Mouse (Mus musculus): Measurements from ENCODE around the gene Copg2. TPM values are rescaled to one million over a fixed set of nuclear protein-coding genes. Genes with fewer than 3 reads are reported as not detected.

Gene Copg2
- 25.2 and 26.1 TPM in 2 replicates for polyA plus RNA-seq (2015; fragmentation: Nextera tagmentation; extraction: Ambion mirVana)

GRCm38 (mm10) chr6:30896195-30896985 is at the start of gene Copg2:
Gene Copg2 (minus strand): TSS chr6:30896794.
- Histone ChIP-seq H3K4me1 (ENCODE audit: control insufficient read depth, insufficient read depth, low read depth, low read length) (peaks cover 8% of the 10 kb centered on the region), H3K9ac (ENCODE audit: low read depth, low read length) (peak within 1 kb of the TSS; percentile 80), H3K36me3 (ENCODE audit: control insufficient read depth, insufficient read depth, low read length) (no peaks in the 10 kb centered on the region), H3K27ac (ENCODE audit: low read depth, low read length) (peak within 1 kb of the TSS; percentile 90), H3K9me3 (ENCODE audit: control insufficient read depth, low read length) (no peaks in the 10 kb centered on the region), H3K4me3 (ENCODE audit: low read length) (peak within 1 kb of the TSS; percentile 59), H3K27me3 (replicated peaks; ENCODE audit: control insufficient read depth, insufficient read depth, low read length) (no peaks in the 10 kb centered on the region), H3K4me2 (ENCODE audit: low read length) (peak within 1 kb of the TSS; percentile 74)
- under 1% methylated on average over 47 of the region's 83 CpGs for WGBS
- ATAC-seq: peak; percentile 97

GRCm38 (mm10) chr6:30939264-30939663 is 42.7 kb upstream of the Copg2 start:
- WGBS: 61% methylated on average over 5 of the region's 5 CpGs

DNA sequence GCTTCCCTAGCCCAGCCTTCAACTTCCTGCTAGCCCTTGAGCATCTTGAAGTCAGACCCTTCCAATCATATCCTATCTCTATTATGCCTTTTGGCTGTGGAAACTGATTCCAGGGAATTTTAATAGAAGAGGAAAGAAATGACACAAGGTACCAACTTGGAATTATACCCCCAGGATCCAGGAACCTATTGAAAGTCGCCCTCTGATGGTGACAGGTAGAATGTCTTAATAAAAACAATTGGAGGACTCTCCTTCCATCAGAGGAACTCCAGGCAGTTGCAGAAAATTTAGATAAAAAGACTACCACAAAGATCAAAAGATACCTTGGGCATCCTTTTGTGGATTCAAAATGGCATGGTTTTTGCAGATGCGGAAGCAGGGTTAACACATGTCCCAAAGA is 26.2 kb upstream of the Copg2 start:
- Histone ChIP-seq H3K27ac (ENCODE audit: low read depth, low read length) (no peak overlapping the region), H3K27me3 (replicated peaks; ENCODE audit: control insufficient read depth, insufficient read depth, low read length) (no peaks in the 10 kb centered on the region), H3K4me1 (ENCODE audit: control insufficient read depth, insufficient read depth, low read depth, low read length) (no peaks in the 10 kb centered on the region; the same call in 1 of the 2 replicates), H3K4me2 (ENCODE audit: low read length) (no peak overlapping the region), H3K36me3 (ENCODE audit: control insufficient read depth, insufficient read depth, low read length) (no peaks in the 10 kb centered on the region), H3K4me3 (ENCODE audit: low read length) (no peak overlapping the region), H3K9ac (ENCODE audit: low read depth, low read length) (no peak overlapping the region), H3K9me3 (ENCODE audit: control insufficient read depth, low read length) (no peaks in the 10 kb centered on the region)
- no peak for ATAC-seq
- WGBS: 49% methylated on average over 2 of the region's 2 CpGs

More at GRCm38 (mm10) chr6:30939264-30939663, 42.7 kb upstream of the Copg2 start:
- Histone ChIP-seq H3K4me2 (ENCODE audit: low read length) (no peak overlapping the region), H3K27me3 (replicated peaks; ENCODE audit: control insufficient read depth, insufficient read depth, low read length) (no peaks in the 10 kb centered on the region), H3K9ac (ENCODE audit: low read depth, low read length) (no peak overlapping the region), H3K4me1 (ENCODE audit: control insufficient read depth, insufficient read depth, low read depth, low read length) (no peaks in the 10 kb centered on the region), H3K4me3 (ENCODE audit: low read length) (no peak overlapping the region), H3K36me3 (ENCODE audit: control insufficient read depth, insufficient read depth, low read length) (no peaks in the 10 kb centered on the region), H3K27ac (ENCODE audit: low read depth, low read length) (no peak overlapping the region), H3K9me3 (ENCODE audit: control insufficient read depth, low read length) (no peaks in the 10 kb centered on the region)
- ATAC-seq: no peak

DNA sequence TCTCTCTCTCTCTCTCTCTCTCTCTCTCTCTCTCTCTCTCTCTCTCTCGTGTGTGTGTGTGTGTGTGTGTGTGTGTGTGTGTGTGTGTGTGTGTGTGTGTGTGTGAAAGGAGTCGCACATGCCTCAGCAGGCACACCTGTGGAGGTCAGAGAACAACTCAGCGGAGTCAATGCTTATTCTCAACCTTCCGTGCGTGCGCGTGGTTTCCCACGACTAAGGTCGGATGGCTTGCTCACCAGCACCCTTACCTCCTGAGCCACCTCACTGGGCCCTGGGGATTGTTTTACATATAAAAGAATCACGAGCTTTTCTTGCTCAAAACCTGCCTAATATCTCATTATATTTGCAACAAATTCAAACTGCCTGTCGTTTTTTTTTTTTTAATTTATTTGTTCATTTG is 25.2 kb upstream of the Copg2 start:
- no peak overlapping the region for H3K9ac ChIP-seq (ENCODE audit: low read depth, low read length)
- H3K4me2 ChIP-seq (ENCODE audit: low read length): peak overlapping the region; percentile 58; the same call in 1 of the 2 replicates
- 69% methylated on average over 11 of the region's 11 CpGs for WGBS
- no peaks in the 10 kb centered on the region for H3K9me3 ChIP-seq (ENCODE audit: control insufficient read depth, low read length)
- H3K4me1 ChIP-seq (ENCODE audit: control insufficient read depth, insufficient read depth, low read depth, low read length): no peaks in the 10 kb centered on the region; the same call in 1 of the 2 replicates
- no peak overlapping the region for H3K4me3 ChIP-seq (ENCODE audit: low read length)
- no peak overlapping the region for H3K27ac ChIP-seq (ENCODE audit: low read depth, low read length)
- H3K36me3 ChIP-seq (ENCODE audit: control insufficient read depth, insufficient read depth, low read length): no peaks in the 10 kb centered on the region
- H3K27me3 ChIP-seq (replicated peaks; ENCODE audit: control insufficient read depth, insufficient read depth, low read length): no peaks in the 10 kb centered on the region; the same call in 1 of the 2 replicates
- no peak for ATAC-seq

- ATAC-seq: peak; percentile 69
Measured at GRCm38 (mm10) chr6:30920834-30921675, 24.5 kb upstream of the Copg2 start.

DNA sequence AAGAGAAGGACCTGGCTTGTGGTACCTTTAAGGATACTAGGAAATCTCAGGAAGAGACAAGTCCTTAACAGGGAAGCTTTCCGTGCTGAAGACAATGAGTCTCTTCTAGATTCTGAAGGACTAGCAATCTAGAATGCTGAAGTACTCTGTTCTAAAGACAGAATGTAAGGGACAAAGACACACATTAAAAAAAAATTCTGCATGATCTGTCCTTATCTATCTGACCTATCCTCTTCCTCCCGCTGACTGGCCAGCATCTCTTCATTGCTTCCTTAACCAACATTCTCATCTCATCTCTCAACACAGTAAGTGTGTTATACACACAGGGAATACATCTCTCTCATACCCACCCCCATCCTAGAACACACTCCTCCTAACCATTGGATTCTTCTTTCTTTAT is 18.9 kb upstream of the Copg2 start, which contains the start of gene Tsga13:
Tsga13 (minus strand) TSS at position 101 of the 400 bp plus-strand sequence.
- Histone ChIP-seq H3K9me3 (ENCODE audit: control insufficient read depth, low read length) (no peaks in the 10 kb centered on the region), H3K4me2 (ENCODE audit: low read length) (no peak within 1 kb of the TSS), H3K36me3 (ENCODE audit: control insufficient read depth, insufficient read depth, low read length) (no peaks in the 10 kb centered on the region), H3K4me3 (ENCODE audit: low read length) (no peak within 1 kb of the TSS), H3K4me1 (ENCODE audit: control insufficient read depth, insufficient read depth, low read depth, low read length) (no peaks in the 10 kb centered on the region), H3K27ac (ENCODE audit: low read depth, low read length) (no peak within 1 kb of the TSS), H3K9ac (ENCODE audit: low read depth, low read length) (no peak within 1 kb of the TSS), H3K27me3 (replicated peaks; ENCODE audit: control insufficient read depth, insufficient read depth, low read length) (no peaks in the 10 kb centered on the region; the same call in 1 of the 2 replicates)
- no peak for ATAC-seq
- 95% methylated on average over 2 of the region's 2 CpGs for WGBS

More at GRCm38 (mm10) chr6:30920834-30921675, 24.5 kb upstream of the Copg2 start:
- Histone ChIP-seq H3K27me3 (replicated peaks; ENCODE audit: control insufficient read depth, insufficient read depth, low read length) (no peaks in the 10 kb centered on the region; the same call in 1 of the 2 replicates), H3K4me1 (ENCODE audit: control insufficient read depth, insufficient read depth, low read depth, low read length) (no peaks in the 10 kb centered on the region; the same call in 1 of the 2 replicates), H3K9ac (ENCODE audit: low read depth, low read length) (peak overlapping the region; percentile 58), H3K27ac (ENCODE audit: low read depth, low read length) (no peak overlapping the region; the same call in 1 of the 2 replicates), H3K9me3 (ENCODE audit: control insufficient read depth, low read length) (no peaks in the 10 kb centered on the region), H3K4me2 (ENCODE audit: low read length) (peak overlapping the region; percentile 58), H3K36me3 (ENCODE audit: control insufficient read depth, insufficient read depth, low read length) (no peaks in the 10 kb centered on the region), H3K4me3 (ENCODE audit: low read length) (peak overlapping the region; percentile 31)
- WGBS: 36% methylated on average over 21 of the region's 21 CpGs

GRCm38 (mm10) chr6:30907970-30908369 is 11.4 kb upstream of the Copg2 start:
- no peaks in the 10 kb centered on the region for H3K9me3 ChIP-seq (ENCODE audit: control insufficient read depth, low read length)
- H3K9ac ChIP-seq (ENCODE audit: low read depth, low read length): no peak overlapping the region; the same call in 1 of the 2 replicates

GRCm38 (mm10) chr6:30904911-30905310 is 8.3 kb upstream of the Copg2 start:
- H3K36me3 ChIP-seq (ENCODE audit: control insufficient read depth, insufficient read depth, low read length): no peaks in the 10 kb centered on the region
- WGBS: 71% methylated on average over 5 of the region's 5 CpGs
- no peaks in the 10 kb centered on the region for H3K9me3 ChIP-seq (ENCODE audit: control insufficient read depth, low read length)
- H3K27me3 ChIP-seq (replicated peaks; ENCODE audit: control insufficient read depth, insufficient read depth, low read length): no peaks in the 10 kb centered on the region
- ATAC-seq: no peak
- H3K4me3 ChIP-seq (ENCODE audit: low read length): no peak overlapping the region
- H3K27ac ChIP-seq (ENCODE audit: low read depth, low read length): no peak overlapping the region
- H3K4me1 ChIP-seq (ENCODE audit: control insufficient read depth, insufficient read depth, low read depth, low read length): peaks cover 3% of the 10 kb centered on the region; the same call in 1 of the 2 replicates
- H3K9ac ChIP-seq (ENCODE audit: low read depth, low read length): no peak overlapping the region
- no peak overlapping the region for H3K4me2 ChIP-seq (ENCODE audit: low read length)

More at GRCm38 (mm10) chr6:30907970-30908369, 11.4 kb upstream of the Copg2 start:
- 39% methylated on average over 3 of the region's 3 CpGs for WGBS
- ATAC-seq: no peak
- Histone ChIP-seq H3K27me3 (replicated peaks; ENCODE audit: control insufficient read depth, insufficient read depth, low read length) (no peaks in the 10 kb centered on the region), H3K36me3 (ENCODE audit: control insufficient read depth, insufficient read depth, low read length) (no peaks in the 10 kb centered on the region), H3K27ac (ENCODE audit: low read depth, low read length) (no peak overlapping the region), H3K4me1 (ENCODE audit: control insufficient read depth, insufficient read depth, low read depth, low read length) (peaks cover 3% of the 10 kb centered on the region; the same call in 1 of the 2 replicates), H3K4me3 (ENCODE audit: low read length) (no peak overlapping the region), H3K4me2 (ENCODE audit: low read length) (no peak overlapping the region)
